Mouse (Mus musculus): ENCODE measurements at regions not wholly inside any gene's neighbourhood (a gene's known extent, or its start where the extent isn't known, plus 50 kb on each side); places are given as distances from the start of the nearest gene placed in this dataset.

DNA sequence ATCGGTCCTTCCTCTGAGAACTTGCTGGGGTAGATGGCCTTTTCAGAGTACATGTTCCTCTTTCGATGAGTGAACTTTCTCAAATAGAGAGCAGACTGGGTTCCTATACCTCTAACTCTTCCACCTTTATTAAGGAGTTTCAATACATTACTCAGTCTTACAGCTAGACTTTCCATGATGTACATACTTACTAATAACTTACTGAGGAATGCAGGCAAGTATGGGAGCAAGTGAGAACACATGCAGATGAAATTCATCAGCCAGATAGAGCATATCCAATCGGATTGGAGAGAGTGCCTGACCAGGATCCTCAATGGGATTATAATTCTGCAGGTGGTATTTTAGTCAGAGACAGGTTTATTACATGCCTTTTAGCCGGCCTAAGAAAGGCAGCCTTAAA lies 292.2 kb upstream of the Large1 start:
- WGBS, result 84% methylated on average over 4 of the region's 4 CpGs

DNA sequence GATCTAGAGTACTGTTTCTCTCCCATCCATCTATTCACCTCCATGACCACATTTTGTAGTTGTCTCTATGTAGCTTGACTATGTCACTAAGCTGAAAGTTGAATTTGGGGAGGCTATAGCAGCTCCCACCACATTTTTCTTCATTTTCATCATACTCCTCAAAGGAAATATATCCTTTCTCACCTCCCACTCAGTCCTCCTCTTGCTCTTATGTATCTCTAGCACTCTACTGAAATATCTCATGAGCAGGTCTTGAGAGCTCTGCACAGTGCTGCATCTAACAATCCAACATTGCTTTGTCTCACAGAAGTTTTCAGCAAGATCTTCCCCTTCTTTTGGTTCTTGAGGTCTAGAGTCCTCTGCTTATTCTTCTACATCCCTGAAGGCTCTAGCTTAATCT lies 273.5 kb upstream of the Large1 start:
- no peak overlapping the region for H3K4me3 ChIP-seq (ENCODE audit: low read depth, low read length)
- H3K27me3 ChIP-seq (ENCODE audit: control insufficient read depth, insufficient read depth, low read length), result no peaks in the 10 kb centered on the region
- H3K9ac ChIP-seq (replicated peaks; ENCODE audit: low read length), result no peak overlapping the region
- no peaks in the 10 kb centered on the region for H3K4me1 ChIP-seq (ENCODE audit: control insufficient read depth, insufficient read depth, low read length)
- H3K36me3 ChIP-seq (replicated peaks; ENCODE audit: control insufficient read depth, insufficient read depth, low read depth, low read length), result no peaks in the 10 kb centered on the region
- H3K9me3 ChIP-seq (replicated peaks; ENCODE audit: control insufficient read depth, low read length), result no peaks in the 10 kb centered on the region
- DNase-seq (ENCODE audit: low spot score), result no peak
- no peak overlapping the region for H3K27ac ChIP-seq (replicated peaks; ENCODE audit: low read depth, low read length)
- H3K4me2 ChIP-seq (ENCODE audit: low read depth, low read length), result no peak overlapping the region
- no peak for ATAC-seq (replicated peaks; ENCODE audit: insufficient number of reproducible peaks, low FRiP score, low TSS enrichment, low read depth)

More for the DNA sequence above, 292.2 kb upstream of the Large1 start:
- Histone ChIP-seq H3K9me3 (replicated peaks; ENCODE audit: control insufficient read depth, low read length) (no peaks in the 10 kb centered on the region), H3K27me3 (ENCODE audit: control insufficient read depth, insufficient read depth, low read length) (no peaks in the 10 kb centered on the region), H3K4me1 (ENCODE audit: control insufficient read depth, insufficient read depth, low read length) (no peaks in the 10 kb centered on the region), H3K9ac (replicated peaks; ENCODE audit: low read length) (no peak overlapping the region), H3K4me3 (ENCODE audit: low read depth, low read length) (no peak overlapping the region), H3K4me2 (ENCODE audit: low read depth, low read length) (no peak overlapping the region), H3K27ac (replicated peaks; ENCODE audit: low read depth, low read length) (no peak overlapping the region), H3K36me3 (replicated peaks; ENCODE audit: control insufficient read depth, insufficient read depth, low read depth, low read length) (no peaks in the 10 kb centered on the region)
- ATAC-seq (replicated peaks; ENCODE audit: insufficient number of reproducible peaks, low FRiP score, low TSS enrichment, low read depth) (no peak), DNase-seq (ENCODE audit: low spot score) (no peak)

DNA sequence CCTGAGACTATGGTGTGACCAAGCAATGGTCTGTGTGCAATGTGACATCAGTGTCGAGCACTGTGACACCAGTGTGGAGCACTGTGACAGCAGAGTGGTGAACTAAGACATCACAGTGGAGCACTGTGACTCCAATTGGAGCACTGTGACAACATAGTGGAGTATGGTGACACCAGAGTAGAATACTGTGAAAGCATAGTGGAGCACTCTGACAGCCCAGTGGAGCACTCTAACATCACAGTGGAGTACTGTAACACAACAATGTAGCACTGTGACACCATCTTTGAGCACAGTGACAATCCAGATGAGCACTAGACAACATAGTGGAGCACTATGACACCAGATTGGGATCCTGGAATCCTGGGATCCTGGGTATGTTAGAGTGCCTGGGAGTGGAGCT lies 265.6 kb upstream of the Large1 start:
- DNase-seq (ENCODE audit: low spot score) (no peak), ATAC-seq (replicated peaks; ENCODE audit: insufficient number of reproducible peaks, low FRiP score, low TSS enrichment, low read depth) (peak; percentile 81)
- H3K27ac ChIP-seq (replicated peaks; ENCODE audit: low read depth, low read length), result no peak overlapping the region
- H3K4me2 ChIP-seq (ENCODE audit: low read depth, low read length), result no peak overlapping the region
- no peaks in the 10 kb centered on the region for H3K4me1 ChIP-seq (ENCODE audit: control insufficient read depth, insufficient read depth, low read length)
- H3K36me3 ChIP-seq (replicated peaks; ENCODE audit: control insufficient read depth, insufficient read depth, low read depth, low read length), result no peaks in the 10 kb centered on the region
- no peak overlapping the region for H3K9ac ChIP-seq (replicated peaks; ENCODE audit: low read length)
- no peaks in the 10 kb centered on the region for H3K27me3 ChIP-seq (ENCODE audit: control insufficient read depth, insufficient read depth, low read length)
- peaks cover 2% of the 10 kb centered on the region; the same call in 1 of the 2 replicates for H3K9me3 ChIP-seq (replicated peaks; ENCODE audit: control insufficient read depth, low read length)
- 86% methylated on average over 1 of the region's 1 CpGs for WGBS
- no peak overlapping the region for H3K4me3 ChIP-seq (ENCODE audit: low read depth, low read length)

DNA sequence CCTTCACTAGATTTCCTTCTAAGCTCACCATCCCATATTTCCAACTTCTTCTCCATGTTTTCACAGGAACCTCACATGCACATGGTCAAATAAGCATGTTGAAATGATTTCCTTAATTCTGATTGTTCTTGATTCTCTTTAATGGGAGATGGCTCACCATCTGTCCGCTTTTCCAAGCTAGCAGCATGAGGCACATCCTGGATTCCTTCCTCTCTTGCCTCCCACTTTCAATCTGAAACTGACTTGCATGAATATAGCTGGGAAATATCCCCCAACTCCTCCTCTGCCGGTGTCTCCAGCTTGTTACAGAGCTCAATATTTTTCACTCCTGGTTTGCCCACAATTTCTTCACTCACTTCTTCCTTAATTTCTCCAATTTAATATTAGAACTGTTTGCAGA lies 261.3 kb upstream of the Large1 start:
- Histone ChIP-seq H3K9ac (replicated peaks; ENCODE audit: low read length) (no peak overlapping the region), H3K4me3 (ENCODE audit: low read depth, low read length) (no peak overlapping the region), H3K4me2 (ENCODE audit: low read depth, low read length) (no peak overlapping the region), H3K9me3 (replicated peaks; ENCODE audit: control insufficient read depth, low read length) (peaks cover 2% of the 10 kb centered on the region; the same call in 1 of the 2 replicates), H3K4me1 (ENCODE audit: control insufficient read depth, insufficient read depth, low read length) (no peaks in the 10 kb centered on the region), H3K36me3 (replicated peaks; ENCODE audit: control insufficient read depth, insufficient read depth, low read depth, low read length) (no peaks in the 10 kb centered on the region), H3K27ac (replicated peaks; ENCODE audit: low read depth, low read length) (no peak overlapping the region), H3K27me3 (ENCODE audit: control insufficient read depth, insufficient read depth, low read length) (no peaks in the 10 kb centered on the region)
- WGBS, result 71% methylated on average over 2 of the region's 2 CpGs
- ATAC-seq (replicated peaks; ENCODE audit: insufficient number of reproducible peaks, low FRiP score, low TSS enrichment, low read depth) (no peak), DNase-seq (ENCODE audit: low spot score) (no peak)

DNA sequence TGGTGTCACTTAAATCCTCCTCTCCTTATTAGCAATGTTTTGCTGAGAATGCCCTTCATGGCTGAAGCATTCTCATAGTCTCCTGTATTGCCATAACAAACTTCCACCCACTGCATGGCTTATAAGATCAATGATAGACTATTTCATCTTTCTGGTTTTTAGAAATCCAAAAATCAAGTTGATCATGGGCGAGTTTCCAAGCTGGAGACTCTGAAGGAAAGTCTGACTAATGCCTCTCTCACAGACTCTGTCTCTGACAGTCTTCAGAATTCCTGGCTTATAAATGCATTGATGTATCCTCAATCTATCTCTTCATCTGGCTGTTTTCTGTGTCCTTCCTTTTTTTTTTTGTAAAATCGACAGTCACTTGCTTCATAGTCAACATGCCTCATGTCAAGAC lies 260.8 kb upstream of the Large1 start:
- H3K9ac ChIP-seq (replicated peaks; ENCODE audit: low read length), result no peak overlapping the region
- H3K27ac ChIP-seq (replicated peaks; ENCODE audit: low read depth, low read length), result no peak overlapping the region
- DNase-seq (ENCODE audit: low spot score) (no peak), ATAC-seq (replicated peaks; ENCODE audit: insufficient number of reproducible peaks, low FRiP score, low TSS enrichment, low read depth) (no peak)
- no peak overlapping the region for H3K4me3 ChIP-seq (ENCODE audit: low read depth, low read length)
- H3K4me1 ChIP-seq (ENCODE audit: control insufficient read depth, insufficient read depth, low read length), result no peaks in the 10 kb centered on the region
- H3K36me3 ChIP-seq (replicated peaks; ENCODE audit: control insufficient read depth, insufficient read depth, low read depth, low read length), result no peaks in the 10 kb centered on the region
- no peaks in the 10 kb centered on the region for H3K27me3 ChIP-seq (ENCODE audit: control insufficient read depth, insufficient read depth, low read length)
- H3K4me2 ChIP-seq (ENCODE audit: low read depth, low read length), result no peak overlapping the region
- peaks cover 2% of the 10 kb centered on the region; the same call in 1 of the 2 replicates for H3K9me3 ChIP-seq (replicated peaks; ENCODE audit: control insufficient read depth, low read length)
- 74% methylated on average over 2 of the region's 2 CpGs for WGBS

DNA sequence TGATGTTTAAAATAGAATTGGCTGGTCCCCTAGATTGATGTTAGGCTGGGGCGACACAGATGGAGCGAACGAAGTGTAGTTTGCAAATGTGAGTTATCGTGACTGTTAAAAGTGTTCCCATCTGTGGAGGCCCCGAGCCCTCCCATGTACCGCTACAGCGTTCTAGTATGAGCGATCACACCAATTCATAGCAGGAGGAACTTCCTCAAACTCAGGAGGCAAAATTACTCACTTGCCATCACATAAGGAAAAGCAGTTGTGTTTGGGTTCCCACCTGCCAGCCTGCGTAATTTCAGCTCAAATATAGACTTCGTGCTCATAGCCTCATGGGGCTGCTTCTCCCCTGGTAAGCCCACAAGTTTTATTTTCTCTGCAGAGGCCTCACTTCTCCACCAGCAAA lies 258.2 kb upstream of the Large1 start:
- no peak overlapping the region for H3K4me2 ChIP-seq (ENCODE audit: low read depth, low read length)
- H3K36me3 ChIP-seq (replicated peaks; ENCODE audit: control insufficient read depth, insufficient read depth, low read depth, low read length), result no peaks in the 10 kb centered on the region
- 78% methylated on average over 10 of the region's 10 CpGs for WGBS
- H3K9me3 ChIP-seq (replicated peaks; ENCODE audit: control insufficient read depth, low read length), result no peaks in the 10 kb centered on the region
- H3K27ac ChIP-seq (replicated peaks; ENCODE audit: low read depth, low read length), result no peak overlapping the region
- H3K9ac ChIP-seq (replicated peaks; ENCODE audit: low read length), result no peak overlapping the region
- DNase-seq (ENCODE audit: low spot score) (no peak), ATAC-seq (replicated peaks; ENCODE audit: insufficient number of reproducible peaks, low FRiP score, low TSS enrichment, low read depth) (no peak)
- H3K27me3 ChIP-seq (ENCODE audit: control insufficient read depth, insufficient read depth, low read length), result no peaks in the 10 kb centered on the region
- no peak overlapping the region for H3K4me3 ChIP-seq (ENCODE audit: low read depth, low read length)
- no peaks in the 10 kb centered on the region for H3K4me1 ChIP-seq (ENCODE audit: control insufficient read depth, insufficient read depth, low read length)

DNA sequence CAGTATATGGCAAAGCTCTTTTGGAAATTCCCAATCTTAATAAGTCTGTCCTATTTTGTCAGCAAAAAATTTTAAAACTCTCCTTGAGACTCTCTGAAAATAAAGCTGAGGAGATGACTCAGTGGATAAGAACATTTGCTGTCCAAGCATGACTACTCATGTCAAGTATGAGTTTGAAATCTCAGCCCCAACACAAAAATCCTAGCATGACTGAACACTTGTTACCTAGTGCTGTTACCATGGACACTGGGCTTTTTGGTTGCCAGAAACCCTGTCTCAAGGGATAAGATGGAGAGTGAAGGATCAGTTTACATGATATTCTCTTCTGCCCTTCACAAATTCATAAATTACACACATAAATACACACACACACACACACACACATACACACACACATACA lies 217.3 kb upstream of the Large1 start:
- no peak overlapping the region for H3K9ac ChIP-seq (replicated peaks; ENCODE audit: low read length)
- H3K4me1 ChIP-seq (ENCODE audit: control insufficient read depth, insufficient read depth, low read length), result no peaks in the 10 kb centered on the region
- H3K27me3 ChIP-seq (ENCODE audit: control insufficient read depth, insufficient read depth, low read length), result no peaks in the 10 kb centered on the region
- no peaks in the 10 kb centered on the region for H3K36me3 ChIP-seq (replicated peaks; ENCODE audit: control insufficient read depth, insufficient read depth, low read depth, low read length)
- no peaks in the 10 kb centered on the region for H3K9me3 ChIP-seq (replicated peaks; ENCODE audit: control insufficient read depth, low read length)
- ATAC-seq (replicated peaks; ENCODE audit: insufficient number of reproducible peaks, low FRiP score, low TSS enrichment, low read depth), result no peak
- H3K27ac ChIP-seq (replicated peaks; ENCODE audit: low read depth, low read length), result no peak overlapping the region
- H3K4me3 ChIP-seq (ENCODE audit: low read depth, low read length), result no peak overlapping the region
- no peak for DNase-seq (ENCODE audit: low spot score)
- no peak overlapping the region for H3K4me2 ChIP-seq (ENCODE audit: low read depth, low read length)

DNA sequence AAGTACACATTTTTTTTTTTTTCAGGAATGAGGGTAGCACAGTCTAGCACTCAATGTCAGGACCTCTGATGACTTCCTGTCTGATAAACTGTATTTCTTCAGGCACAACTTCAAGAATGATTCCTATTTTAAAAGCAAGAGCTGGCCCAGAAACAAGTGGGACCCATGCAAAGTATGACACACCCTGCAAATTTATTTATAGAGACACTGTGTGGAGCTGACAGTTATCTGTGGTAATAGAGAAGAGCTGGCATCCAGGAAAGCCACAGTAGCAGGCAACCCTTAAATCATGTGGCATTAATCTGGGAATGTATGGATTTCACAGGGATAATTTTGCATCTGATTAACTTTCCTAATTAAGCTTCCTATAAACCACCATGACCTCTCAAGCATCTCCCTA lies 216.6 kb upstream of the Large1 start:
- ATAC-seq (replicated peaks; ENCODE audit: insufficient number of reproducible peaks, low FRiP score, low TSS enrichment, low read depth) (no peak), DNase-seq (ENCODE audit: low spot score) (no peak)
- Histone ChIP-seq H3K4me2 (ENCODE audit: low read depth, low read length) (no peak overlapping the region), H3K27me3 (ENCODE audit: control insufficient read depth, insufficient read depth, low read length) (no peaks in the 10 kb centered on the region), H3K36me3 (replicated peaks; ENCODE audit: control insufficient read depth, insufficient read depth, low read depth, low read length) (no peaks in the 10 kb centered on the region), H3K9ac (replicated peaks; ENCODE audit: low read length) (no peak overlapping the region), H3K4me1 (ENCODE audit: control insufficient read depth, insufficient read depth, low read length) (no peaks in the 10 kb centered on the region), H3K4me3 (ENCODE audit: low read depth, low read length) (no peak overlapping the region), H3K27ac (replicated peaks; ENCODE audit: low read depth, low read length) (no peak overlapping the region), H3K9me3 (replicated peaks; ENCODE audit: control insufficient read depth, low read length) (no peaks in the 10 kb centered on the region)

Measured in embryonic facial prominence, embryonic 11.5 days (tissue).